Mouse (Mus musculus) adrenal gland, postnatal 36 days (tissue): Measurements from ENCODE around the gene Rbck1. TPM values are rescaled to one million over a fixed set of nuclear protein-coding genes. Genes with fewer than 3 reads are reported as not detected.

Experiments
- DNase-seq, 2 experiments: peaks; one replicate each; pipeline ENCODE4 v3.0.0; 2021; ENCODE audit warnings: mixed read lengths in 1 of 2
- total RNA-seq, 2 experiments: library from RNA; stranded (reverse); gene quantifications; 2 replicates each; pipeline ENCODE4 v1.2.3; 2021

The Rbck1 gene
- total RNA-seq, 2 experiments from 2014 or later: 85.1 to 94.5 TPM

- DNase-seq: no peak
These were observed 11.9 kb upstream of the Rbck1 start for GRCm38 (mm10) chr2:152344361-152344760.

- DNase-seq: peak; percentile 88 to 92
These were observed 11.1 kb upstream of the Rbck1 start, which contains the start of gene Trib3 for GRCm38 (mm10) chr2:152343329-152344213. TSS of gene Trib3 (minus strand) at chr2:152344032.

DNA sequence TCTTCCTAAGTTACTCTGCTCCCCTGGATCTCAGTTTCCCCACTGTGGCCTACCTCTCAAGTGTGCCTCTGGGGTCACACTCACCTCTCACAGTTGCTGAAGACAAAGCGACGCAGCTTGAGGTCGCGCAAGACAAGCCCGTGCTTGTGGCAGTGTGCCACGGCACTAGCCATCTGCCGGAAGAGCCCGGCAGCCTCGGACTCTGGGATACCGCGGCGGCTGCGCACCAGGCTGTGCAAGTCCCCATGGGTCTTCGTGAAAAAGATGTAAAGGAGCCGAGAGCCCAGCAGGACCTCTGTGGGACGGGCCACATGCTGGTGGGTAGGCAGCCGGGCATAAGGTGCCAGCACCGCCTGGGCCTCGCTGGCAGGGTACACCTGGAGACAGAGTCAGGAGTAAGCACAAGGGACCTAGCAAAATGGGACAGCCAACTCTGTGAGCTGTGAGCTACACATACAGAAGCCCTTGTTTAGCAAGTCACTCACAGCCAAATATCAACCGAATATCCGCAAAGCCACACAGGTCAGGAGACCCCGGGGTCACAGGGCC is 7.3 kb upstream of the Rbck1 start:
- no peak for DNase-seq

GRCm38 (mm10) chr2:152338319-152338718 is 5.9 kb upstream of the Rbck1 start:
- no peak for DNase-seq

DNA sequence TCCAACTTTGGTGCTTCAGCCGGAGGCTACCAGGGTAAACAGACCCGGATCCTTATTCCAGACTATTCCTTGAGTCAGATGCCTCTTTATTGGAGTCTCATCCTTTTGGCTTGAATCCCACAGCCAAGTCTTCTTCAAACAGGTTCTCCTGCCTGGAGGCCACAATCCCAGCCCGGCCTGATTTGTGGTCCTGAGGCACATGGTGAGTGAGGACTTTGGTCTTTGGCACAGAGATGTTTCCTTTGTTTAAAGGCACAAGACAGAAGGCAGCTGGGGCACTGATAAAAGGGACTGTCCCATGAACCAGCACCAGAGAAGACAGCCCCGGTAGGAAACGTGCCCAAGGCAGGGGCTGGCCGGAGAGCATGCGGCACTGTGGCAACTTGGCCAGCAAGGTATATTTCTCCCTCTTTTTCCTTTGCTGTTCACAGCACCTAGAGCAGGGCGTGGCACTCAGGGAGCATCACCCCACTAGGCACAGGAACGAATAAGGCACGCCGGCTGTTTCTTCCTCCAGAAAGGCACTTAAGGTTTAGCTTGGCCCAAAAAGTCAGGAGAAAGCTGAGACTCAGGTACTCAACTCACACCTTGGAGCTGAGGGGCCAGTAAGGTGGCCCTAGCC is 5.2 kb upstream of the Rbck1 start:
- DNase-seq: no peak

GRCm38 (mm10) chr2:152336856-152337255 is 4.4 kb upstream of the Rbck1 start:
- DNase-seq: no peak

GRCm38 (mm10) chr2:152335289-152335820 is 2.9 kb upstream of the Rbck1 start:
- no peak for DNase-seq

DNA sequence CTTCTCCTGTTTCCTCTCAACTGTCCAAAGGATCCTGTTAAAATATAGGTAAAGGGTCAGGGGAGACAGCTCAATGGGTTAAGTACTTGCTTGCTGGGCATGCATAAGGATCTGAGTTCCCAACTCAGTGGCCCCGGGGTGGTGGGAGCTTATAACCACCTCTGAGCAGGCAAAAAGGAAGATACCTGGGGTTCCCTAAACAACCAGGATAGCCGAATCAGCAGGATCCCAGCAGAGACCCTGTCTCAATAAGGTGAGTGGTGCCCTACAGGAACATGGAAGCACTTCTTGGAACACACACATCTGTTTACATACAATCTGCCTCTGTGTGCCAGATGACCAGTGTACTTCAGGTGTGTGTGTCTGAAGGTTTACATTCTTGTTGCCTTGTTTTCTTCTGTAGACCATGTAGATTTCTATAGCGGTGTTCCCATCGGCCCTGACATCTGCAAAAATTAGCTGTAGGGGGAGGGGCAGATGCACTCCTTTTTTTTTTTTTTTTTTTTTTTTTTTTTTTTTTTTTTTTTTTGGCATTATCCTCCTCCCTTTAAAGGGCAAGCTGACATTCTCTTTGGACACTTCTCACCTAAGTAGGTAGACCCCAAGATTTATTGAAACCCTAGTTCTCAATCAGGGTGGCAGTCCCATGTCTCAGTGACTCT is 1.0 kb upstream of the Rbck1 start:
- no peak for DNase-seq

- DNase-seq: no peak
These were observed 1.5 kb downstream of the Rbck1 start for GRCm38 (mm10) chr2:152330858-152331423.

- DNase-seq: no peak
These were observed 4.5 kb downstream of the Rbck1 start for GRCm38 (mm10) chr2:152327980-152328379.

DNA sequence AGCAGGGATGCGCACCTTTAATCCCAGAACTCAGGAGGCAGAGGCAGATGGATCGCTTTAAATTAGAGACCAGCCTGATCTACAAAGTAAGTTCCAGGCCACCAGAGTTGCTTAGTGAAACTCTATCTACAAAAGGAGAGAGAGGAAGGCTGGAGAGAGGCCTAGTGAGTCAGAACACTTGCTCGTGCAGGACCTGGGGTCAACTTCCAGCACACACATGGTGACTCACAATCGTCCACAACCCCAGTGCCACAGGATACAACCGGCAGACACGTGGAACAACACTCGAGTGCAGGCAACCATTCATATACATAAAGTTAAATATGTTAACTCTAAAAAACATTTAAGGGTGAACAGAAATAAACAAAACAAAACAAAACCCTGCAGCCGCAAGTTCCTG is 5.8 kb downstream of the Rbck1 start:
- peak; percentile 65 for DNase-seq

DNA sequence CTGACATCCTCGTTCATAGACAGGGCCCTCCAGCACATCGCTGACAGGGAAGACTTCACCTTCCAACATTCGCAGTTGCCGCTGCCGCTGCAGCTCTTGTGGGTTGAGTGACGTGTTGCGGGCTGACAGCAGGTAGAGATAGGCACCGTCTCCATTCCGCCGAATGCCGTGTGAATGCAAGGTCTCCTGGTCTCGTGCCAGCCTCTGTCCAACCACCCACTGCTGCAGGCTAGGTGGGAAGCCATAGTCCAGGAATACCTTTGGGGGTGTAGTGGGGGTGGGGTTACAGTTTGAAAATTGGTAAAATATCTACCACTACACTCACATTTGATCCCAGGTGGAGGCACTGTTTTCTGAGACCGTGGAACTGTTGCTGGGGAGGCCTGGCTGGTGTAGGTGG is 6.3 kb downstream of the Rbck1 start:
- no peak for DNase-seq

DNA sequence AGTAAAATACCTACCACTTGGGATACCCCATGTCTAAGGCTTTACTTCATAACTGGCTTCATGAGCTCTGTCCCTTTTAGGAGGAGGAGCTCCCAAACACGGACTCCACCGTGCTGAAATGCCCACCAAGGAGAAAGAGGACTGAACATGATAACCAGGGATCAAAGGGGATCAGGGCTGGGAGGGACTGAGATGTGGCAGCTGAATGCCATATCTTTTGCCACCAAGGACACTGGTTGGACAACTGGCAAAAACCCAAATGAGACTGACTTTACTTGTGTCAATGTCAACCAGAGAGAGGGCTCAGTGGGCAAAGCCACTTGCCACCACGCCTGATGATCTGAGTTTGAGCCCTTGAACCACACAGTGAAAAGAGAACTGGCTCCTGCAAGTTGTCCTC is 7.6 kb downstream of the Rbck1 start:
- DNase-seq: peak; percentile 38 to 45

- DNase-seq: peak; percentile 60 to 63
These were observed 8.5 kb downstream of the Rbck1 start for GRCm38 (mm10) chr2:152323971-152324370.

GRCm38 (mm10) chr2:152322198-152322597 is 10.3 kb downstream of the Rbck1 start:
- no peak for DNase-seq

DNA sequence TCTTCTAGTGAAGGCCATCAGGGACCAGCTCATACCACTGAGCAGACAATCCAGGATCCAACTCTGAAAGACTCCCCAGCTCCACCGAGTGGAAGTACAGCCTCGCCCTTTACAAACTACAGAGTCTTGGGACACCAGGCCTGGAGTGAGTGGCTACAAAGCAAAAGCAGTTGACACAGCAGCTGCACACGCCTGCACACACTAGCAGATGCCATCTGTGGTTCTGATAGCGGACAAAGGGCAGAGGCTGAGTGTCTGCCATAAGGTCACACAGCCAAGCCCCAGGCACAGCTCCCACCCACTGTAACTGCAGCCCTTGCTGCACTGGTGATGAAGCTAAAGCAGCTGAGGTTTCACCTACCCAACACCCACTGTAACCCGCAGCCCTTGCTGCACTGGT is 10.9 kb downstream of the Rbck1 start:
- DNase-seq: no peak

GRCm38 (mm10) chr2:152317054-152317453 is 15.4 kb downstream of the Rbck1 start:
- peak; percentile 59 to 61 for DNase-seq

DNA sequence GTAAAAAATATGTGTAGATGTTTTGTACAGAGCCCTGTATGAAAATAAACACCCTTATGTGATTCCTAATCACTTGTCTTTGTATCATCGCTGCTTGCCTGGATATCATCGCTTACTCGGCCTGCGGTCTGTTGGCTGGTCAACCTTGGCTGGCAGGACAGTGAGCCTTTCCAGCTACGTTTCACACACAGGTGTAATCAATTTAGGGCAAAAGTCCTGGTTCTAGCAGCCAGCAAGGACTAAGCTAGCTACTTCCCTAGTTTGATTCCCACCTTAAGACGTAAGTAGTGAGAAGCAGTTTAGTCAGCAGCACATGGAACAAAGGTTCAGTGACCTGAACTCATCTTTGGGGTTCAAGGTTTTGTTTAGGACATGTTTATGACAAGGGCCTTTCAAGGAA is 18.5 kb downstream of the Rbck1 start:
- DNase-seq: no peak

DNA sequence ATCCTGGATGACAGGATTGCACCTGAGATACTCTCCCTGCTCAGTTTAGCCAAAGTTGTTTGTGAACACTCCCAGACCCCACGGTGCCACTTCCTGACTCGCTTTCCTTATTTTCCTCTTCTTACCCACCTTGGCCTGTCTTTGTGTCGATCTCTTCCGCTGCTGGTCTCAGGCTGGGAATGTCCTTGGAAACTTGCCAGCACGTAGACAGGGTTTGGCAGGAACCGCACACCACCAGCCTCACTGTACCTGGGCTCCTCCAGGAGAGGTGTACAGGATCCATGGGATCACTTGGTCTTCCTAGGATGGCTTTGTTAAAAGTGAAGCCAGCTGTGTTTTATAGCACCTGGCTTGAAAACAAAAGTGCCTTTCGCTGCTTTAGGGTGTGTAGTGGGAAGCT is 19.5 kb downstream of the Rbck1 start:
- no peak for DNase-seq

- DNase-seq: no peak
These were observed 25.3 kb downstream of the Rbck1 start for GRCm38 (mm10) chr2:152307186-152307585.

DNA sequence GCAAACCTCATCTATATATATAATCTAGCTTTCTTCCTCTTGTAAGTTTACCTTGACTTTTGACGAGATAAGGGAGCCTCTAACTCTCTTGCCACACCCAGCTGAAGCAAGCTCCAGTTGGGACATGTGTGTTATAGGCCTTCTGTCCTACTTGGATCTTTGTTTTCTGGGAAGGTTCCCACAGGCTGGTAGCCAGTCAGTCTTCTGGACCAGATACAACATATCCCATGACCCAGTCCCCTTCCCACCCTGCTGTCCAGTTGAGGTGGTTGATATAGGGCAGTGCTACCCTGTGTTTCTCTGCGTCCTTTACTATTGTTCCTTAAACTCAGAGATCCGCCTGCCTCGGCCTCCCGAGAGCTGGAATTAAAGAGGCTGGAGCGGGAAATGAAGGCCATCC is 27.0 kb downstream of the Rbck1 start:
- DNase-seq: no peak

- DNase-seq: no peak
These were observed 28.7 kb downstream of the Rbck1 start for GRCm38 (mm10) chr2:152303781-152304180.
